Mouse (Mus musculus) bone marrow, adult 2 months (tissue): ENCODE data around the gene Cnnm2.

ENCODE experiments used
- CTCF ChIP-seq: fragments of 200-500 bp; IDR thresholded peaks from 2 replicates; pipeline ENCODE4 v1.5.1; 2011; ENCODE audit warnings: low read length, control low read depth; ENCODE audit not compliant: control insufficient read depth, insufficient read depth
- POLR2A ChIP-seq: fragments of 200-500 bp; IDR thresholded peaks from 2 replicates; pipeline ENCODE4 v1.6.1; 2011; ENCODE audit warnings: low read depth, mild to moderate bottlenecking, control low read depth, low read length, borderline replicate concordance; ENCODE audit not compliant: control insufficient read depth

- TF ChIP-seq CTCF (no peak), POLR2A (no peak)
Observed at GRCm38 (mm10) chr19:46929044-46929587, 167.7 kb downstream of the Cnnm2 start.
